Mouse (Mus musculus): Measurements from ENCODE around the gene Mms22l. TPM values are rescaled to one million over a fixed set of nuclear protein-coding genes. Genes with fewer than 3 reads are reported as not detected.
"Not testable (repeated sequence)": the region's sequence is repeated elsewhere in the genome, so short reads cannot be mapped to it uniquely, and the experiment has no call there.

Gene Mms22l
- polyA plus RNA-seq, 1 experiment from 2014 or later, result 7.4 TPM

DNA sequence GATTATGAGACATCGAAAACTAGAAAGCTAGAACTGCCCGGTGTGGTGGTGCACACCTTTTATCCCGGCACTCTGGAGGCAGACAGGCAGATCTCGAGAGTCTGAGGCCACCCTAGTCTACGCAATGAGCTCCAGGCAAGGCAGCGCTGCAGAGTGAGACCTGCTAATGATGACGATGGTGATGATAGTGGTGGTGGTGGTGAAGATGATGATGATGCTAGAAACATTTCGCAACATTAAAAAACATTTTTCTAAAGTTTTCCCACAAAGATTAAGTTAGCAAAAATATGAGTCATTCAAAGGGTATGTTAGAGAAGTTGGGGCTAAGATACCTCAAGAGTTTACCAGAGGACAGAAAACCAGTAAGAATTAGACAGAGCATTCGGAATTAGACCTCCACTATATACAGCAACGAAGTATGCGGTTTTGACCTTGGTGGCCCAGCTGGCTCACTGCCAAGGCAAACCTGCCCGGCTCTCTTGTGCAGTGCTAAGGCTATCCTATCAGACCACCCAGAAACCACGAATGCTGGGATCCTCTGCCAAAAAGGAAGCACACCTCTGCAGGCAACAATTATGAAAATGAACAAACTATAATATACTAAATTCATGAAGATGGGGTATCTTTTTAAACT lies 129.8 kb downstream of the Mms22l start:
- no peak overlapping the region for H3K4me2 ChIP-seq
- no peak overlapping the region for H3K4me3 ChIP-seq
- no peak overlapping the region for H3K9ac ChIP-seq
- no peaks in the 10 kb centered on the region for H3K36me3 ChIP-seq
- no peaks in the 10 kb centered on the region for H3K27me3 ChIP-seq
- 83% methylated on average over 13 of the region's 13 CpGs for WGBS
- ATAC-seq (ENCODE audit: low FRiP score), result no peak
- H3K27ac ChIP-seq, result no peak overlapping the region
- peaks cover 5% of the 10 kb centered on the region for H3K4me1 ChIP-seq (replicated peaks)
- no peaks in the 10 kb centered on the region for H3K9me3 ChIP-seq

- ATAC-seq (ENCODE audit: low FRiP score), result no peak
- Histone ChIP-seq H3K4me2 (no peak overlapping the region), H3K27me3 (no peaks in the 10 kb centered on the region), H3K9me3 (no peaks in the 10 kb centered on the region), H3K4me3 (no peak overlapping the region), H3K36me3 (no peaks in the 10 kb centered on the region), H3K9ac (no peak overlapping the region), H3K4me1 (replicated peaks) (peaks cover 11% of the 10 kb centered on the region), H3K27ac (no peak overlapping the region)
- WGBS, result 78% methylated on average over 4 of the region's 4 CpGs
These were observed 130.4 kb downstream of the Mms22l start for GRCm38 (mm10) chr4:24626686-24627085.

DNA sequence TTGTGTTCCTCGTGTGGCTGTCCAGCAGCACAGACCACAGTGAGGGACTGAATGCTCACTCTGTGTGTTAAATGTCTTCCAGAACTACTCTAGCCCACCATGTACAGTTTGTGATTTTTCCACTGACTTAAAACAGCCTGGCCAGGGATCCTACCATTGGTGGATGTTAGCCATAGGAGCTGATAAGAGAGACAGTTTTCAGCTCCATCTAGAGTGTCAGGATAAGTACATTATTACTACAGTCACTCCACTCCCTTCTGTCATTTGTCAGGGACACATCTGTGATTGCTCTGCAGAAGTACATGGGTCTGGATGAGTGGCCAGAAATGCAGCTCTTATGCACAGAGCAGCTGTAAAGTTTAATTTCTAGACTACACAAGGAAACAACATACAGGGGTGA lies 131.6 kb downstream of the Mms22l start:
- Histone ChIP-seq H3K27me3 (no peaks in the 10 kb centered on the region), H3K9ac (no peak overlapping the region), H3K36me3 (no peaks in the 10 kb centered on the region), H3K9me3 (no peaks in the 10 kb centered on the region), H3K4me2 (no peak overlapping the region), H3K4me1 (replicated peaks) (peaks cover 15% of the 10 kb centered on the region), H3K4me3 (no peak overlapping the region), H3K27ac (no peak overlapping the region)
- no peak for ATAC-seq (ENCODE audit: low FRiP score)
- 58% methylated on average over 1 of the region's 1 CpGs for WGBS

DNA sequence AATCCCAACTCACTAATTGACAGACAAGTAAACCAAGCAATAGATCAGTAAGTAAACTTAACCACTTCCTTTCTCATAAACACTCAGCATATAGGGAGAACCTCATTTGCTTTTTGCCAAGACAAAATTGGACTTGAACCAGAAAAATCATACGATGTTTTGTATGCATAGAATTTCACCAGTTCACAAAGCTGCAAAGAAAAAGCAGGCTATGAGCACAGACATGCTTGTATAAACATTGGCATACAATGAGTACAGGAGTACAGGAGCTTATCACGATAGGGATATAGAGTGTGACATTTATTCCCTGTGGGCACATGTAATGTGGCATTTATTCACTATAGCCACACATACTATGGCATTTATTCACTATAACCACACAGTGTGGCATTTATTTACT lies 134.2 kb downstream of the Mms22l start:
- H3K4me3 ChIP-seq, result no peak overlapping the region
- H3K4me2 ChIP-seq, result no peak overlapping the region
- peaks cover 15% of the 10 kb centered on the region for H3K4me1 ChIP-seq (replicated peaks)
- whole genome bisulfite sequencing, result 78% methylated on average over 2 of the region's 2 CpGs
- H3K9me3 ChIP-seq, result no peaks in the 10 kb centered on the region
- H3K36me3 ChIP-seq, result no peaks in the 10 kb centered on the region
- no peak for ATAC-seq (ENCODE audit: low FRiP score)
- no peak overlapping the region for H3K9ac ChIP-seq
- H3K27ac ChIP-seq, result no peak overlapping the region
- no peaks in the 10 kb centered on the region for H3K27me3 ChIP-seq

GRCm38 (mm10) chr4:24631177-24631911 lies 135.1 kb downstream of the Mms22l start:
- Histone ChIP-seq H3K4me2 (no peak overlapping the region), H3K9ac (no peak overlapping the region), H3K4me3 (no peak overlapping the region), H3K9me3 (no peaks in the 10 kb centered on the region), H3K4me1 (replicated peaks) (peaks cover 15% of the 10 kb centered on the region), H3K27ac (peak overlapping the region; percentile 69), H3K36me3 (no peaks in the 10 kb centered on the region), H3K27me3 (no peaks in the 10 kb centered on the region)
- 49% methylated on average over 9 of the region's 9 CpGs for WGBS
- peak; percentile 62 for ATAC-seq (ENCODE audit: low FRiP score)

DNA sequence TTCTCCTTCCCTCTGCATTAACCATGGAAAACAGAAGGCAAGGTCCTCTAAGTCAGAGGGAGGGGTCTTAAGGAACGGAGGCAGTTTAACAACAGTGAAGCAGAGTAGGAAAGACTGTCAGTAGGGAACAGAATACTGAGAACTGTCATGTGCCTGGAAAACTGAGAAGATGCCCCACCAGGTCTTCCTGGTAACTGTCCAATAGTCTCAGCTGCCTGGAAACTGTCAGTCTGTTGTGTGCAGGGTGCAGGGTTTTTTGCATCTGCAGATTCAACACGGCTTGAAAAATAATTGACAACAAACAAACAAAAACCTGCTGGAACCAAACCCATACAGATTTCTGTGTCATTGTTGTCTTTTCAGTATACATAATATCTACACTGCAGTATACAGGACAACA lies 146.1 kb downstream of the Mms22l start:
- Histone ChIP-seq H3K27ac (no peak overlapping the region), H3K4me3 (no peak overlapping the region), H3K27me3 (no peaks in the 10 kb centered on the region), H3K4me1 (replicated peaks) (no peaks in the 10 kb centered on the region), H3K36me3 (no peaks in the 10 kb centered on the region), H3K9ac (no peak overlapping the region), H3K4me2 (no peak overlapping the region), H3K9me3 (no peaks in the 10 kb centered on the region)
- WGBS, result 78% methylated on average over 2 of the region's 2 CpGs
- no peak for ATAC-seq (ENCODE audit: low FRiP score)

- not testable (repeated sequence) for H3K27ac ChIP-seq; H3K9me3 ChIP-seq; H3K36me3 ChIP-seq; H3K4me1 ChIP-seq (replicated peaks); H3K27me3 ChIP-seq; H3K9ac ChIP-seq; H3K4me2 ChIP-seq; ATAC-seq (ENCODE audit: low FRiP score); H3K4me3 ChIP-seq
- 96% methylated on average over 7 of the region's 8 CpGs for WGBS
These were observed 148.5 kb downstream of the Mms22l start for GRCm38 (mm10) chr4:24644735-24645134.
